Mouse (Mus musculus): Measurements from ENCODE around the gene Fchsd2. TPM values are rescaled to one million over a fixed set of nuclear protein-coding genes. Genes with fewer than 3 reads are reported as not detected.

The Fchsd2 gene
- polyA plus RNA-seq, 1 experiment from 2014 or later = 22.5 TPM

DNA sequence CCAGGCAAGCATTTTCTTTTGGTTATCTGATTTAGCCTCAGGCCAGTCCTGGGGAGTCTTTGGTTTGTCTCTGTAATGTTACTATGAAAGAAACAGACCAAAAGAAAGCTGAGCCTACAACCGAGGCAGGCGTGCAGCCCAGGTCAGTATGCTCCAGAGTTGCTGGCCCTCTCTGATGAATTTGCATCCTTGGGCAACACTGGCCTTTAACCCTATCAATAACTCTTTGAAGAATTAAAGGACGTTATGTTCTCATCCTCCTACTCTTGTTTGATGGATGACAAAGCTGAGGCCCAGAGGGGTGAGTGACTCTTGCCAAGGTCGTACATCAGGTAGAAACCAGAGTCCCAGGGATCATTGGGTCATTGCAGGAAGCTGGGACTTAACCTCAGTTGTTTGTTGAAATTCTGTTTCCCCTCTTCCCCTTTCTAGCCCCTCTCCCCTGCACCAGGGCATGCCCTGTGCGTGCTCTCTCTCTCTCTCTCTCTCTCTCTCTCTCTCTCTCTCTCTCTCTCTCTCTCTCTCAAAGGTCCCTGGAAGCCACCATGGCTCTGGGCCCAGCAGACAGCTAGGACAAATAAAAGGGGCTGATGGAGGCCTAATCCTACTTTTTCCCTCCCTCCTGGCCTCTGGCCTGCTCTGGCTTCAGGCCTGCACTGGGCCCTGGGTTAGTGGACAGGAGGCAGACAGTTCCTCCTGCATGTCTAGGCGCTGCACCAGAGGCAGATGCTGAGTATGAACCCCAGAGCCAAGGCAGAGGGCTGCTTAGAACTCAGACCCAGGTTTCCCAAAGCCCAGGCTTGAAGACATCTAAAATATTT, 231.7 kb downstream of the Fchsd2 start:
- 48% methylated on average over 6 of the region's 6 CpGs for WGBS
- ATAC-seq (ENCODE audit: borderline replicate concordance, extremely low read depth, low FRiP score, low TSS enrichment) = no peak
- Histone ChIP-seq H3K9me3 (no peaks in the 10 kb centered on the region), H3K27me3 (no peaks in the 10 kb centered on the region), H3K27ac (no peak overlapping the region), H3K4me1 (peaks cover 33% of the 10 kb centered on the region), H3K4me2 (no peak overlapping the region), H3K4me3 (no peak overlapping the region), H3K36me3 (0 out of 2 replicates have a peak, but pooled peaks cover 3% of the 10 kb centered on the region), H3K9ac (no peak overlapping the region)

DNA sequence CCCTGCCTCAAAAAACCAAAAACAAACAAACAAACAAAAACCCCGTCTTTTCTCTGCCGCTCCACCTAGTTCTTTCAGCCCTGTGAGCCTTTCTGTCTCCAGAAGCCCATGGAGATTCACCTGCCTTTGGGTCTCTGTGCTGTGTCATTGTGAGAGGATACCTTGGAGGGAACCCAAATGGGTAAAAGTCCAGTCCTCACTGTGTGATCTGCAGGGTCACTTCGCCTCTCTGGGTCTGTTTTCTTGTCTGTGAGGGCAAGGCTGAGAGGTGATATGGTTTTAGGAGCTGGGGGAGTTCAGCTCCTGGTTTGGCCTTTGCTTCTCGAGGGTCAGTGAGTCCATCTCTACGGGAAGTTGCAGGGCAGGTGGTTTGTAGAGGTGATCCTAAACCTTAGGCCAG, 233.3 kb downstream of the Fchsd2 start:
- Histone ChIP-seq H3K4me2 (no peak overlapping the region), H3K4me3 (no peak overlapping the region), H3K4me1 (peaks cover 24% of the 10 kb centered on the region), H3K36me3 (0 out of 2 replicates have a peak, but pooled peaks cover 3% of the 10 kb centered on the region), H3K9me3 (no peaks in the 10 kb centered on the region), H3K27me3 (no peaks in the 10 kb centered on the region), H3K27ac (no peak overlapping the region), H3K9ac (no peak overlapping the region)
- no peak for ATAC-seq (ENCODE audit: borderline replicate concordance, extremely low read depth, low FRiP score, low TSS enrichment)
- WGBS = 84% methylated on average over 5 of the region's 5 CpGs

- WGBS = 62% methylated on average over 5 of the region's 5 CpGs
- no peak for ATAC-seq (ENCODE audit: borderline replicate concordance, extremely low read depth, low FRiP score, low TSS enrichment)
Observed at GRCm38 (mm10) chr7:101327263-101327662, 234.6 kb downstream of the Fchsd2 start.

DNA sequence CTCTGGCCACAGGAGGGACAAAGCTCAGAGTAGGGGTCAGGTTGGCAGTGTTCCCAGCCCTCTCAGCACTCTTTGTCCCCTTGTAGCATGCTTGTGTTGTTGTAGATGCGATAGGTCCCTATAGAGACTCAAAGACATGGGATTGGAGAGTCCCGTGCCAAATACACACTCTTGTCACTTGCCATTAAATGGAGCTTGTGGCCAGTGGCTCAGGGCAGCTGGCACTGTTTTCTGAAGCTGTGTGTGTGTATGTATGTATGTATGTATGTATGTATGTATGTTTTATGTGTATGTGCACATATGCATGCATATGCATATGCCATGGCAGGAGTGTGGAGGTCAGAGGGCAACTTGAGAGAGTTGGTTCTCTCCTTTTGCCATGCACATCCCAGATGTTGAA, 235.1 kb downstream of the Fchsd2 start:
- Histone ChIP-seq H3K27ac (no peak overlapping the region), H3K4me2 (no peak overlapping the region), H3K4me3 (no peak overlapping the region), H3K9ac (no peak overlapping the region), H3K27me3 (no peaks in the 10 kb centered on the region), H3K36me3 (0 out of 2 replicates have a peak, but pooled peaks cover 3% of the 10 kb centered on the region), H3K4me1 (peaks cover 12% of the 10 kb centered on the region), H3K9me3 (no peaks in the 10 kb centered on the region)
- WGBS = 86% methylated on average over 2 of the region's 2 CpGs
- ATAC-seq (ENCODE audit: borderline replicate concordance, extremely low read depth, low FRiP score, low TSS enrichment) = no peak

More at GRCm38 (mm10) chr7:101327263-101327662, 234.6 kb downstream of the Fchsd2 start:
- H3K27me3 ChIP-seq = no peaks in the 10 kb centered on the region
- H3K9me3 ChIP-seq = no peaks in the 10 kb centered on the region
- no peak overlapping the region for H3K4me3 ChIP-seq
- no peak overlapping the region for H3K27ac ChIP-seq
- peaks cover 18% of the 10 kb centered on the region for H3K4me1 ChIP-seq
- H3K9ac ChIP-seq = no peak overlapping the region
- 0 out of 2 replicates have a peak, but pooled peaks cover 3% of the 10 kb centered on the region for H3K36me3 ChIP-seq
- no peak overlapping the region for H3K4me2 ChIP-seq

- 51% methylated on average over 4 of the region's 4 CpGs for WGBS
- ATAC-seq (ENCODE audit: borderline replicate concordance, extremely low read depth, low FRiP score, low TSS enrichment) = no peak
- Histone ChIP-seq H3K27me3 (no peaks in the 10 kb centered on the region), H3K27ac (no peak overlapping the region), H3K4me1 (peaks cover 8% of the 10 kb centered on the region), H3K9me3 (no peaks in the 10 kb centered on the region), H3K9ac (no peak overlapping the region), H3K4me2 (no peak overlapping the region), H3K4me3 (no peak overlapping the region), H3K36me3 (0 out of 2 replicates have a peak, but pooled peaks cover 3% of the 10 kb centered on the region)
Observed at GRCm38 (mm10) chr7:101328621-101329158, 236.0 kb downstream of the Fchsd2 start.

GRCm38 (mm10) chr7:101329606-101330005, 236.9 kb downstream of the Fchsd2 start:
- no peak overlapping the region for H3K4me2 ChIP-seq
- H3K9ac ChIP-seq = no peak overlapping the region
- no peak overlapping the region for H3K4me3 ChIP-seq
- peaks cover 8% of the 10 kb centered on the region; the same call in 1 of the 2 replicates for H3K4me1 ChIP-seq
- no peak for ATAC-seq (ENCODE audit: borderline replicate concordance, extremely low read depth, low FRiP score, low TSS enrichment)
- H3K27ac ChIP-seq = no peak overlapping the region
- H3K9me3 ChIP-seq = no peaks in the 10 kb centered on the region
- 0 out of 2 replicates have a peak, but pooled peaks cover 3% of the 10 kb centered on the region for H3K36me3 ChIP-seq
- no peaks in the 10 kb centered on the region for H3K27me3 ChIP-seq
- WGBS = 72% methylated on average over 4 of the region's 4 CpGs

DNA sequence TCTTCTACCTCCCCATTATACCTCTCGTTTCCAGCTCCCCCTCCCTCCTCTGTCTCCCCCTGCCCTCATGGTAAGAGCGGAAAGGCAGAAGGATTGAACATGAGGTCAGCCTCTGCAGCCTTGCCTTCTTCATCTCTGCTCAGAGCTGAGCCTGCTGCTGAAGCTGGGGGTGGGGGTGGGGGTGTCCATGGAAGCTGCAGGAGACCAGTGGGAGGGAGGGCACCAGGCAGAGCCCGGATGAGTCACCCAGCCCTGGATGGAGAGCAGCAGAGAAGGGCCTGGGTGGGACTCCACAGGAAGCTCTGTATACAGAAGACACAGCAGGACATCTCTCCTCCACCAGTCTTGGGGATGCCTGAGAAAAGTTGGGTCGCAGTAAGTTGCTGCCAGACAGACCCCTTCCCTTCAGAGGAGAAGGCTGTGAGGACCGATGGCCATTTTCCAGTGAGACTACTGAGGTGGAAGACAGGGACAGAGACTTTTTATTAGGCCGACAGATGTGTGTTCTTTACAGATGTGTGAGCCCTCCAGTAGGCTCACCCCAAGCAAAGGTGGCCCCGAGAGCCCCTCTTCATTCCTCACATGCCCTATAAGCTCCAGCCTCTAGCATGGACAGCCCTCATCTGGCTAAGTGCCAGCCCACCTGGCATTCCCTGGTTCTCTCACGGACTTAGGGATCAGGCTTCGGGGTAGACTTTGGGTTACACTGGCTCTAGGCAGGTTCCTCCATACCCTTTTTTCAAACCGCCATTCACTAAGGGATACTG, 237.6 kb downstream of the Fchsd2 start:
- peaks cover 8% of the 10 kb centered on the region; the same call in 1 of the 2 replicates for H3K4me1 ChIP-seq
- H3K4me3 ChIP-seq = no peak overlapping the region
- WGBS = 65% methylated on average over 10 of the region's 10 CpGs
- H3K27ac ChIP-seq = no peak overlapping the region
- H3K36me3 ChIP-seq = 0 out of 2 replicates have a peak, but pooled peaks cover 3% of the 10 kb centered on the region
- no peak overlapping the region for H3K4me2 ChIP-seq
- H3K27me3 ChIP-seq = no peaks in the 10 kb centered on the region
- no peak overlapping the region for H3K9ac ChIP-seq
- ATAC-seq (ENCODE audit: borderline replicate concordance, extremely low read depth, low FRiP score, low TSS enrichment) = no peak
- no peaks in the 10 kb centered on the region for H3K9me3 ChIP-seq

GRCm38 (mm10) chr7:101330841-101331173, 238.1 kb downstream of the Fchsd2 start:
- Histone ChIP-seq H3K27ac (no peak overlapping the region), H3K4me2 (no peak overlapping the region), H3K4me3 (no peak overlapping the region), H3K9ac (no peak overlapping the region), H3K36me3 (0 out of 2 replicates have a peak, but pooled peaks cover 3% of the 10 kb centered on the region), H3K4me1 (peaks cover 8% of the 10 kb centered on the region; the same call in 1 of the 2 replicates), H3K27me3 (no peaks in the 10 kb centered on the region), H3K9me3 (no peaks in the 10 kb centered on the region)
- 74% methylated on average over 4 of the region's 4 CpGs for WGBS
- no peak for ATAC-seq (ENCODE audit: borderline replicate concordance, extremely low read depth, low FRiP score, low TSS enrichment)

DNA sequence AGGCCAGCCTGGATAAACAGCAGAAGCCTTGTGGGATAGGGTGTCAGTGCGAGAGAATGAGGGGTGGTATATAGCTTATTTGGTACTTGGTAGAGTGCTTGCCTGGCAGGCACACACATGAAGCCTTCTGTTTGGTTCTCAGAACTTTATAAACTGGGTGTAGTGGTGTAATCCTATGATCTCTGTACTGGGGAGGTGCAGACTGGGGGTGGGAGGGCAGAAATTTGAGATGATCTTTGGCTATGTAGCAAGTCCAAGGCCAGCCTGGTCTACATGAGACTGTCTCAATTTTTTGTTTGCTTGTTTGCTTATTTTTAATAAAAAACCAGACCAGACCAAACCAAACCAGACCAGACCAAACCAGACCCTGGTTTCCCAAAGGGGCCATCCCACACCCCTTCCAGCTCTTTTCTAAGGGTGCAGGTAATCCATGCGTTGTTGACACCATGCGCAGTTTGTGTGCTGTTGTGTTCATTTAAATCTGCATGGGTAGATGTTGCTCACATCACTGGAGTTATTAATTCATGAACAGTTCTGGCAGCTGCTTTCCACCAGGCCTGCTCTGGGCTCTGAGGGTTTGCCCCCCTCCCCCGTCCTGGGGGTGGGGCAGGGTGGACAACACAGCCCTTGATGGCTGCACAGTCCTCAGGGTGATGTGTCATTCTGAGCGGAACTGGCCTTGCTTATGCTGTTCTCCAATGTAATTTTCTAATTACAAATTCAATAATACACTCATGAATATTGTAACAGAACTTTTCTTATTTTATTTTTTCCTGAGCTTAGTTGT, 239.6 kb downstream of the Fchsd2 start:
- no peak overlapping the region for H3K9ac ChIP-seq
- H3K4me2 ChIP-seq = no peak overlapping the region
- WGBS = 83% methylated on average over 5 of the region's 5 CpGs
- H3K36me3 ChIP-seq = no peaks in the 10 kb centered on the region
- no peaks in the 10 kb centered on the region for H3K9me3 ChIP-seq
- ATAC-seq (ENCODE audit: borderline replicate concordance, extremely low read depth, low FRiP score, low TSS enrichment) = no peak
- H3K4me3 ChIP-seq = no peak overlapping the region
- peaks cover 8% of the 10 kb centered on the region; the same call in 1 of the 2 replicates for H3K4me1 ChIP-seq
- H3K27me3 ChIP-seq = no peaks in the 10 kb centered on the region
- H3K27ac ChIP-seq = no peak overlapping the region
